Mouse (Mus musculus) lung, postnatal 0 days (tissue): ENCODE measurements around the gene Spata45.

Experiments
- CTCF ChIP-seq: IDR thresholded peaks from 2 replicates; pipeline ENCODE4 v1.5.1; 2016; ENCODE audit warnings: antibody characterized with exemption, mild to moderate bottlenecking
- EP300 ChIP-seq: IDR thresholded peaks from 2 replicates; pipeline ENCODE4 v1.6.1; 2016; ENCODE audit warnings: antibody characterized with exemption, mild to moderate bottlenecking, control low read depth

DNA sequence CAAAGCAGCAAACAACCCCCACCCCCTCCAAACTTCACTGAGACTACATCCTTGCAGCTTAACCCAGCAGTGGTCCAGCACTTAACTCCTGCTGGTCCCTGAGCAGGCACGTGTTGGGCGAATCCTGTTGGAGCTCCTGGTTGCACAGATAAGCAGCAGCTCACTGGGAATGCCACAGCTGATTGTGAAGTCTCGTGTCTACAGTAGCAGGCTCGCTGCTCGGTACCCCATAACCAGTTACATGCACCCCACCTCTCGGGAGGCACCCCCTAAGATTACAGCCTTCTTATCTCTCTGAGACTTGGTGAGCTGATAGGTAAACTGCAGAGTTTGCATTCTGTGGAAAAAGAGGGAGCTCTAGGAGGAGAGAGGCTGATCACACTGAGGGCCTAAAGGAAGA lies 52.9 kb downstream of the Spata45 start:
- TF ChIP-seq CTCF (no peak), EP300 (no peak)
